ENCODE assay signal across 14 mouse cellular contexts in the genomic region with DNA sequence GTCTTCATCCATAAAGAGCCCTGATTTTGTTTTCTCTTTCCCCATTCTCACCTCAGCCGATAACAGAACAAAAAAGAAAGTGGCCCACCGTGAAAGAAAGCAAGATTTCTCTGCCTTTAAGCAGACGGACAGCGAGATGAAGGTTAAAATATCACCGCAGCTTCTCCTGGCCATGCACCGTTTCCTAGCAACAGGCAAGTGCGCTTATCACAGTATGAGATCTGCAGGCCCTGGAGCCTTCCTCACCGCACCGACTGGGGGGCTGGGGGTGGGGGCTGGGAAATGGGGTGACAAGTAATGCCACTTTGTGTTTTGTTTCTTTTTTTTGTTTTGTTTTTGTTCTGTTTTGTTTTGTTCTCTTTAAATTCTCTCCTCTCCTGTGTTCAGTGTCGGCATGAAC.
DNase-seq lines count a peak whose midpoint lies in the region; ATAC-seq and TF ChIP-seq lines count a peak whose summit lies in the region.
"Had no signal": no experiment of that assay in that cellular context is flagged by ENCODE, and none has a peak within 500 bp of the region (broad histone marks: within the 10 kb centered on the region; RNA-seq: fewer than 3 reads in every experiment).

No protein-coding gene starts in this region.

- no peak for TF ChIP-seq RAD21 in MEL (IDR thresholded peaks at IDR 0.05; ENCODE audit: low read depth, low read length)

- TF ChIP-seq POLR2A in kidney, adult 2 months (IDR thresholded peaks at IDR 0.05; ENCODE audit: low read depth, low read length) = no peak
- TF ChIP-seq POLR2A in MEL (IDR thresholded peaks at IDR 0.05; ENCODE audit: control insufficient read depth in 1 of 2, insufficient read depth in 1 of 2, low read depth in 1 of 2, low read length in 2 of 2, poor library complexity in 1 of 2) = no peak

- H3K9ac ChIP-seq in MEL (ENCODE audit: control insufficient read depth, low read depth, low read length, poor library complexity, severe bottlenecking) = no peak overlapping the region
- H3K9ac ChIP-seq in forebrain, embryonic 13.5 days = no peak overlapping the region
- no peak overlapping the region for H3K9ac ChIP-seq in intestine, embryonic 15.5 days

- no peaks in the 10 kb centered on the region for H3K36me3 ChIP-seq in kidney, adult 2 months (ENCODE audit: control insufficient read depth, insufficient read depth, low read length)
- peaks cover 0 to 24% of the 10 kb centered on the region in 2 experiments; a peak in 2 of 4 replicates for H3K36me3 ChIP-seq in MEL (ENCODE audit: control insufficient read depth in 1 of 2, insufficient read depth in 2 of 2, low read length in 2 of 2)
- H3K36me3 ChIP-seq in forebrain, embryonic 13.5 days (ENCODE audit: poor library complexity, severe bottlenecking) = no peaks in the 10 kb centered on the region
- H3K36me3 ChIP-seq in midbrain, embryonic 10.5 days = no peaks in the 10 kb centered on the region
- H3K36me3 ChIP-seq in intestine, embryonic 15.5 days = no peaks in the 10 kb centered on the region

- H3K27ac ChIP-seq in kidney, adult 2 months (ENCODE audit: insufficient read depth, low read depth, low read length) = 0 out of 2 replicates have a peak overlapping the region, but pooled peaks have one; percentile 6
- no peak overlapping the region for H3K27ac ChIP-seq in MEL (ENCODE audit: control insufficient read depth, low read depth, low read length)
- H3K27ac ChIP-seq in forebrain, embryonic 13.5 days = peak overlapping the region; percentile 7
- peak overlapping the region; percentile 38 for H3K27ac ChIP-seq in midbrain, embryonic 10.5 days (replicated peaks)
- no peak overlapping the region for H3K27ac ChIP-seq in intestine, embryonic 15.5 days

- no peaks in the 10 kb centered on the region for H3K79me2 ChIP-seq in MEL (ENCODE audit: control insufficient read depth, insufficient read depth, low read length, poor library complexity)

- no peaks in the 10 kb centered on the region for H3K9me3 ChIP-seq in MEL (replicated peaks; ENCODE audit: insufficient read depth, low read length)
- no peaks in the 10 kb centered on the region for H3K9me3 ChIP-seq in forebrain, embryonic 13.5 days (replicated peaks)
- no peaks in the 10 kb centered on the region for H3K9me3 ChIP-seq in midbrain, embryonic 10.5 days (replicated peaks)
- H3K9me3 ChIP-seq in intestine, embryonic 15.5 days = no peaks in the 10 kb centered on the region

- no peaks in the 10 kb centered on the region for H3K27me3 ChIP-seq in kidney, adult 2 months (replicated peaks; ENCODE audit: control insufficient read depth, insufficient read depth, low read length)
- no peaks in the 10 kb centered on the region for H3K27me3 ChIP-seq in MEL (ENCODE audit: control insufficient read depth in 1 of 2, insufficient read depth in 2 of 2, low read length in 2 of 2)
- no peaks in the 10 kb centered on the region for H3K27me3 ChIP-seq in forebrain, embryonic 13.5 days
- H3K27me3 ChIP-seq in midbrain, embryonic 10.5 days (ENCODE audit: low read depth, poor library complexity, severe bottlenecking) = no peaks in the 10 kb centered on the region
- H3K27me3 ChIP-seq in intestine, embryonic 15.5 days (replicated peaks) = no peaks in the 10 kb centered on the region

- ATAC-seq in forebrain, embryonic 13.5 days = no peak
- ATAC-seq in intestine, embryonic 15.5 days = no peak
- ATAC-seq in megakaryocyte-erythroid progenitor cell, adult 5-6 weeks (replicated peaks; ENCODE audit: low FRiP score, low TSS enrichment, poor library complexity, severe bottlenecking) = no peak
- ATAC-seq: CD4-positive, CD25-positive, alpha-beta regulatory T cell, adult 4 months had no signal

- H3K4me3 ChIP-seq in kidney, adult 2 months (ENCODE audit: insufficient read depth, low read depth, low read length) = no peak overlapping the region
- H3K4me3 ChIP-seq in MEL (ENCODE audit: control insufficient read depth in 1 of 2, insufficient read depth in 1 of 2, low read depth in 2 of 2, low read length in 2 of 2) = no peak overlapping the region
- no peak overlapping the region for H3K4me3 ChIP-seq in forebrain, embryonic 13.5 days
- peak overlapping the region; percentile 14; the same call in 1 of the 2 replicates for H3K4me3 ChIP-seq in midbrain, embryonic 10.5 days
- H3K4me3 ChIP-seq in intestine, embryonic 15.5 days (replicated peaks) = no peak overlapping the region

- TF ChIP-seq CTCF in kidney, adult 2 months (conservative IDR thresholded peaks at IDR 0.05; ENCODE audit: insufficient read depth, insufficient read length, low read depth, low read length) = no peak
- no peak for TF ChIP-seq CTCF in MEL (IDR thresholded peaks at IDR 0.05 in 2 of 3, conservative IDR thresholded peaks at IDR 0.05 in 1 of 3; ENCODE audit: control insufficient read depth in 1 of 3, insufficient read depth in 1 of 3, low read depth in 2 of 3, low read length in 3 of 3, poor library complexity in 1 of 3, severe bottlenecking in 1 of 3)

- H3K4me2 ChIP-seq in forebrain, embryonic 13.5 days = peak overlapping the region; percentile 12; the same call in 1 of the 2 replicates
- H3K4me2 ChIP-seq in intestine, embryonic 15.5 days (replicated peaks) = no peak overlapping the region

- peaks cover 6% of the 10 kb centered on the region; the same call in 1 of the 2 replicates for H3K4me1 ChIP-seq in kidney, adult 2 months (ENCODE audit: control insufficient read depth, insufficient read depth, low read length)
- H3K4me1 ChIP-seq in MEL (ENCODE audit: control insufficient read depth in 1 of 2, insufficient read depth in 2 of 2, low read length in 2 of 2) = peaks cover 10 to 20% of the 10 kb centered on the region in 2 experiments
- H3K4me1 ChIP-seq in forebrain, embryonic 13.5 days = peaks cover 9% of the 10 kb centered on the region; the same call in 1 of the 2 replicates
- H3K4me1 ChIP-seq in midbrain, embryonic 10.5 days = peaks cover 27% of the 10 kb centered on the region
- H3K4me1 ChIP-seq in intestine, embryonic 15.5 days (replicated peaks) = 0 out of 2 replicates have a peak, but pooled peaks cover 2% of the 10 kb centered on the region

- 56% methylated on average over 10 of the region's 10 CpGs for whole genome bisulfite sequencing in kidney, adult 2 months
- WGBS in forebrain, embryonic 13.5 days = 20% methylated on average over 10 of the region's 10 CpGs
- WGBS in midbrain, embryonic 10.5 days = 26% methylated on average over 10 of the region's 10 CpGs
- WGBS in intestine, embryonic 15.5 days = 29% methylated on average over 10 of the region's 10 CpGs

- no peak for DNase-seq in kidney, adult 2 months
- DNase-seq in kidney, adult 9 months = no peak
- DNase-seq in MEL (ENCODE audit: low read depth, low spot score) = no peak
- DNase-seq in midbrain, embryonic 10.5 days (ENCODE audit: low spot score) = no peak
- no peak for DNase-seq in urinary bladder, postnatal 36 days (ENCODE audit: low spot score in 2 of 2)
- DNase-seq: adrenal gland, postnatal 10 days; heart, postnatal 14 days; kidney, postnatal 4 days; lung, adult 2 months; right cerebral cortex, adult 18-20 months had no signal

- TF ChIP-seq EP300 in MEL (IDR thresholded peaks at IDR 0.05; ENCODE audit: low read depth in 1 of 2, low read length in 2 of 2) = no peak

TF ChIP-seq in MEL, 35 proteins besides CTCF, POLR2A, EP300 and RAD21:
- TF ChIP-seq GATA1 (IDR thresholded peaks at IDR 0.05; ENCODE audit: low read depth, low read length) (peak; percentile 50; the same call in 1 of the 2 replicates), JUND (IDR thresholded peaks at IDR 0.05; ENCODE audit: low read depth, low read length) (no peak)

Comparison
In these comparisons a context has a peak if more than half of its experiments do, and no peak if none do; other contexts are left out.
1. H3K27ac ChIP-seq: peak in kidney, adult 2 months (single experiment), forebrain, embryonic 13.5 days (single experiment) and midbrain, embryonic 10.5 days (single experiment); none in MEL (single experiment) and intestine, embryonic 15.5 days (single experiment).